Mouse (Mus musculus) intestine, postnatal 0 days (tissue): ENCODE data around the gene Samd4b. TPM values are rescaled to one million over a fixed set of nuclear protein-coding genes. Genes with fewer than 3 reads are reported as not detected.

ENCODE experiments used
- ATAC-seq: fragments of 200-750 bp; cut with Nextera tagmentation; 2 replicates; pipeline ENCODE4 v1.8.0; 2017; ENCODE audit warnings: mild to moderate bottlenecking, moderate TSS enrichment, moderate library complexity
- H3K27ac ChIP-seq: fragments of 300-500 bp; sonication (generic); 2 replicates; pipeline ENCODE4 v1.5.1; 2014; ENCODE audit warnings: mild to moderate bottlenecking, low read depth, low read length, moderate library complexity
- H3K27me3 ChIP-seq: fragments of 300-500 bp; sonication (generic); replicated peaks from 2 replicates; pipeline ENCODE4 v1.6.1; 2014; ENCODE audit warnings: low read length, mixed read lengths; ENCODE audit not compliant: control insufficient read depth, insufficient read depth
- H3K36me3 ChIP-seq: fragments of 300-500 bp; sonication (generic); 2 replicates; pipeline ENCODE4 v1.6.1; 2014; ENCODE audit warnings: mild to moderate bottlenecking, moderate library complexity; ENCODE audit not compliant: control insufficient read depth, insufficient read depth
- H3K4me1 ChIP-seq: fragments of 300-500 bp; sonication (generic); replicated peaks from 2 replicates; pipeline ENCODE4 v1.6.1; 2014; ENCODE audit warnings: antibody characterized with exemption, low read length, mixed read lengths; ENCODE audit not compliant: control insufficient read depth, insufficient read depth
- H3K4me2 ChIP-seq: fragments of 300-500 bp; sonication (generic); replicated peaks from 2 replicates; pipeline ENCODE4 v1.6.1; 2014; ENCODE audit warnings: low read depth, mild to moderate bottlenecking, moderate library complexity
- H3K4me3 ChIP-seq: fragments of 300-500 bp; sonication (generic); 2 replicates; pipeline ENCODE4 v1.5.1; 2014; ENCODE audit warnings: low read depth, low read length
- H3K9ac ChIP-seq: fragments of 300-500 bp; sonication (generic); 2 replicates; pipeline ENCODE4 v1.6.1; 2014; ENCODE audit warnings: mild to moderate bottlenecking, low read depth, low read length
- H3K9me3 ChIP-seq: fragments of 300-500 bp; sonication (generic); 2 replicates; pipeline ENCODE4 v1.6.1; 2016; ENCODE audit warnings: mixed run types; ENCODE audit not compliant: control insufficient read depth
- CTCF ChIP-seq: sonication (generic); IDR thresholded peaks from 2 replicates; pipeline ENCODE4 v1.5.1; 2016; ENCODE audit warnings: low read depth, mild to moderate bottlenecking, control low read depth, antibody characterized with exemption, moderate library complexity
- WGBS: fragments of 180-500 bp; shearing (Covaris S2); extraction: QIAGEN DNeasy Blood & Tissue Kit; methylation state at CpG from one replicate; pipeline ENCODE4 v1.1.7; 2014; 5-methylcytosine and 5-hydroxymethylcytosine counted together
- polyA plus RNA-seq: library from polyadenylated mRNA; unstranded; fragments of >200 nt; fragmentation: Nextera tagmentation; extraction: Ambion mirVana; gene quantifications from 2 replicates; pipeline ENCODE4 v1.2.1, GENCODE M21; 2015

The Samd4b gene
- polyA plus RNA-seq, 1 experiment from 2014 or later: 13.4 TPM

- peak; percentile 96 for TF ChIP-seq CTCF
- Histone ChIP-seq H3K4me2 (no peak overlapping the region), H3K4me3 (no peak overlapping the region), H3K9ac (no peak overlapping the region), H3K4me1 (peaks cover 11% of the 10 kb centered on the region; the same call in 1 of the 2 replicates), H3K36me3 (peaks cover 46% of the 10 kb centered on the region), H3K9me3 (no peaks in the 10 kb centered on the region), H3K27me3 (no peaks in the 10 kb centered on the region), H3K27ac (peak overlapping the region; percentile 57; the same call in 1 of the 2 replicates)
- 3% methylated on average over 4 of the region's 4 CpGs for WGBS
- no peak for ATAC-seq
Observed at GRCm38 (mm10) chr7:28386462-28386861, 211.5 kb downstream of the Samd4b start.

- no peak overlapping the region for H3K9ac ChIP-seq
- ATAC-seq: no peak
- H3K4me3 ChIP-seq: no peak overlapping the region
- 76% methylated on average over 7 of the region's 7 CpGs for WGBS
- H3K9me3 ChIP-seq: no peaks in the 10 kb centered on the region
- H3K4me2 ChIP-seq: no peak overlapping the region
- H3K27ac ChIP-seq: peak overlapping the region; percentile 57; the same call in 1 of the 2 replicates
- no peaks in the 10 kb centered on the region for H3K27me3 ChIP-seq
- no peak for TF ChIP-seq CTCF
- H3K4me1 ChIP-seq: peaks cover 11% of the 10 kb centered on the region; the same call in 1 of the 2 replicates
- peaks cover 46% of the 10 kb centered on the region for H3K36me3 ChIP-seq
Observed at GRCm38 (mm10) chr7:28386007-28386406, 211.9 kb downstream of the Samd4b start.

DNA sequence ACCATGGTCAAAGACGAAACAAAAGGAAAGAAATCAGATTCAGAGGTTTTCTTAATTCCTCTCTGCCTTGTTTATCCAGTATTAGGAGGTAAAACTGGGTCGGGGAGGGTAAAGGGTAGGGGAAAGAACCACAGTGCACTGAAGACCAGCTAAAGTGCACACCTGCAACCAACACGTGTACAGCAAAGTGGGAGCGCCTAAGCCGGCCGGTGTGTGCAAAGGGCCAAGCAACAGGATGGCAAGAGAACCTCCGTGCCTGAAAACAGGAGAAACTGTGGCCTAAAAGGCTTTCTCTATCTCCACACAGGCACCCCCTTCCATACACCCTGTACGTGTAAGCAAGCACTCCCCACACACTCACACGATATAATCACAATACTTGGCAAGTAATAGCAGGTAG lies 212.7 kb downstream of the Samd4b start:
- Histone ChIP-seq H3K9me3 (no peaks in the 10 kb centered on the region), H3K4me2 (no peak overlapping the region), H3K9ac (no peak overlapping the region), H3K4me3 (no peak overlapping the region), H3K36me3 (peaks cover 40% of the 10 kb centered on the region; the same call in 1 of the 2 replicates), H3K27me3 (no peaks in the 10 kb centered on the region), H3K4me1 (peaks cover 19% of the 10 kb centered on the region), H3K27ac (peak overlapping the region; percentile 50)
- ATAC-seq: no peak
- WGBS: 89% methylated on average over 9 of the region's 9 CpGs
- TF ChIP-seq CTCF: no peak

GRCm38 (mm10) chr7:28384162-28384561 lies 213.8 kb downstream of the Samd4b start:
- no peak overlapping the region for H3K4me2 ChIP-seq
- H3K27me3 ChIP-seq: no peaks in the 10 kb centered on the region
- TF ChIP-seq CTCF: no peak
- no peak overlapping the region for H3K4me3 ChIP-seq
- no peak for ATAC-seq
- H3K9ac ChIP-seq: no peak overlapping the region
- 66% methylated on average over 6 of the region's 6 CpGs for WGBS
- H3K27ac ChIP-seq: peak overlapping the region; percentile 100
- H3K4me1 ChIP-seq: peaks cover 19% of the 10 kb centered on the region
- no peaks in the 10 kb centered on the region for H3K9me3 ChIP-seq
- H3K36me3 ChIP-seq: peaks cover 33% of the 10 kb centered on the region; the same call in 1 of the 2 replicates

DNA sequence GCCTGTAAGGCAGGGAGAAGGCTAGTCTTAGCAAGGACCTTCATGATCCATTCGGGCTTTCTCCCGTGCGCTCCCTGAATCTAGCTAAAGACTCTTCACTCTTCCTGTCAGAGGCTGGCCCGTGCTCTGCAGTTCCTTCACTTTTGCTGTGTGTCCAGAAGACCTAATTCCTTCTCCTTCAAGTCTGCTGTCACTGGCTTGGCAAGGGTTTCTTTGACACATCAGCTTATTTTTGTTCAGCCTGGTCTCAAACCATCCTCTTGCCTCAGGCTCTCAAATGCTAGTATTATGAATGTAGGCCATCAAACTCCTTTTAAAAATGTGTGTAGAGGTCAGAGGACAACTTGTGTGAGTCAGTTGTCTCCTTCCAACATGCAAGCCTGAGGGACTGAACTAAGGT lies 214.3 kb downstream of the Samd4b start:
- no peaks in the 10 kb centered on the region for H3K9me3 ChIP-seq
- 66% methylated on average over 4 of the region's 4 CpGs for WGBS
- peak overlapping the region; percentile 17; the same call in 1 of the 2 replicates for H3K9ac ChIP-seq
- peaks cover 28% of the 10 kb centered on the region; the same call in 1 of the 2 replicates for H3K36me3 ChIP-seq
- TF ChIP-seq CTCF: no peak
- no peak for ATAC-seq
- no peaks in the 10 kb centered on the region for H3K27me3 ChIP-seq
- peaks cover 19% of the 10 kb centered on the region for H3K4me1 ChIP-seq
- no peak overlapping the region for H3K4me3 ChIP-seq
- H3K27ac ChIP-seq: peak overlapping the region; percentile 100
- H3K4me2 ChIP-seq: 0 out of 2 replicates have a peak overlapping the region, but pooled peaks have one; percentile 3

- no peak for TF ChIP-seq CTCF
- WGBS: 27% methylated on average over 11 of the region's 11 CpGs
- Histone ChIP-seq H3K9me3 (no peaks in the 10 kb centered on the region), H3K36me3 (peaks cover 24% of the 10 kb centered on the region), H3K9ac (peak overlapping the region; percentile 79; the same call in 1 of the 2 replicates), H3K4me3 (no peak overlapping the region), H3K27ac (peak overlapping the region; percentile 100), H3K4me2 (peak overlapping the region; percentile 89), H3K27me3 (no peaks in the 10 kb centered on the region), H3K4me1 (peaks cover 19% of the 10 kb centered on the region)
- peak; percentile 82 for ATAC-seq
Observed at GRCm38 (mm10) chr7:28382981-28383396, 215.0 kb downstream of the Samd4b start.
